Mouse (Mus musculus) testis, adult 2 months (tissue): ENCODE data around the gene Gm5134.

Experiments used
- CTCF ChIP-seq: fragments of 200-500 bp; IDR thresholded peaks from 2 replicates; pipeline ENCODE4 v1.5.1; 2012; ENCODE audit warnings: low read depth, mild to moderate bottlenecking, inconsistent platforms, low read length, moderate library complexity; ENCODE audit not compliant: control insufficient read depth, insufficient read depth, insufficient replicate concordance
- POLR2A ChIP-seq: fragments of 200-500 bp; IDR thresholded peaks from 2 replicates; pipeline ENCODE4 v1.6.1; 2012; ENCODE audit warnings: low read depth, mild to moderate bottlenecking, inconsistent platforms, low read length, moderate library complexity; ENCODE audit not compliant: control insufficient read depth

- TF ChIP-seq CTCF (no peak), POLR2A (no peak)
Measured at GRCm38 (mm10) chr10:76023921-76024320, 69.6 kb downstream of the Gm5134 start.
